Mouse (Mus musculus) thymus, adult 2 months (tissue): ENCODE results near the gene Hspg2. TPM values are rescaled to one million over a fixed set of nuclear protein-coding genes. Genes with fewer than 3 reads are reported as not detected.
A peak's percentile ranks its signal among the peaks of the same experiment; 100 is the strongest.

ENCODE experiments used
- DNase-seq: peaks from one replicate; pipeline ENCODE4 v3.0.0; 2021
- H3K27ac ChIP-seq: fragments of 200-500 bp; 2 replicates; pipeline ENCODE4 v1.5.1; 2012; ENCODE audit warnings: low read length, control low read depth; ENCODE audit not compliant: control insufficient read depth, insufficient read depth
- H3K27me3 ChIP-seq: fragments of 200-500 bp; 2 replicates; pipeline ENCODE4 v1.6.1; 2012; ENCODE audit warnings: mild to moderate bottlenecking, low read length, moderate library complexity, mixed read lengths; ENCODE audit not compliant: control insufficient read depth, insufficient read depth
- H3K36me3 ChIP-seq: fragments of 200-500 bp; 2 replicates; pipeline ENCODE4 v1.6.1; 2012; ENCODE audit warnings: mild to moderate bottlenecking, low read length, moderate library complexity; ENCODE audit not compliant: control insufficient read depth, insufficient read depth
- H3K4me1 ChIP-seq: fragments of 200-500 bp; replicated peaks from 2 replicates; pipeline ENCODE4 v1.6.1; 2012; ENCODE audit warnings: low read length; ENCODE audit not compliant: control insufficient read depth, insufficient read depth
- H3K4me3 ChIP-seq: fragments of 200-500 bp; 2 replicates; pipeline ENCODE4 v1.5.1; 2012; ENCODE audit warnings: mild to moderate bottlenecking, low read length, control low read depth, moderate library complexity; ENCODE audit not compliant: control insufficient read depth, insufficient read depth
- CTCF ChIP-seq: fragments of 200-500 bp; IDR thresholded peaks from 2 replicates; pipeline ENCODE4 v1.5.1; 2012; ENCODE audit warnings: mild to moderate bottlenecking, control low read depth, low read length, moderate library complexity, borderline replicate concordance; ENCODE audit not compliant: control insufficient read depth, poor library complexity, insufficient read depth; ENCODE audit errors: extremely low read depth
- POLR2A ChIP-seq: fragments of 200-500 bp; IDR thresholded peaks from 2 replicates; pipeline ENCODE4 v1.6.1; 2012; ENCODE audit warnings: mild to moderate bottlenecking, low read length, control low read depth, moderate library complexity; ENCODE audit not compliant: control insufficient read depth, poor library complexity, insufficient read depth; ENCODE audit errors: extremely low read depth
- WGBS: fragments of 180-500 bp; shearing (Covaris S2); methylation state at CpG from one replicate; pipeline ENCODE4 v1.1.7; 2018; 5-methylcytosine and 5-hydroxymethylcytosine counted together
- polyA plus RNA-seq: library from polyadenylated mRNA; depleted of rRNA; stranded (reverse); fragments of >200 nt; gene quantifications from 2 replicates; pipeline ENCODE4 v1.2.3, GENCODE M21; 2012

Gene Hspg2
- polyA plus RNA-seq, 1 experiment: 21.6 TPM

GRCm38 (mm10) chr4:137449715-137450114 lies 18.9 kb upstream of the Hspg2 start:
- Histone ChIP-seq H3K27me3 (no peaks in the 10 kb centered on the region), H3K36me3 (no peaks in the 10 kb centered on the region), H3K27ac (no peak overlapping the region), H3K4me1 (no peaks in the 10 kb centered on the region), H3K4me3 (no peak overlapping the region)
- 92% methylated on average over 10 of the region's 10 CpGs for WGBS
- no peak for TF ChIP-seq CTCF
- no peak for TF ChIP-seq POLR2A
- no peak for DNase-seq

- TF ChIP-seq CTCF (no peak), POLR2A (no peak)
- H3K27ac ChIP-seq: no peak overlapping the region
- no peak for DNase-seq
- H3K27me3 ChIP-seq: no peaks in the 10 kb centered on the region
- 96% methylated on average over 6 of the region's 6 CpGs for WGBS
- no peaks in the 10 kb centered on the region for H3K36me3 ChIP-seq
- H3K4me1 ChIP-seq: peaks cover 2% of the 10 kb centered on the region; the same call in 1 of the 2 replicates
- H3K4me3 ChIP-seq: no peak overlapping the region
Measured at GRCm38 (mm10) chr4:137452190-137452589, 16.4 kb upstream of the Hspg2 start.

GRCm38 (mm10) chr4:137453234-137453767 lies 15.3 kb upstream of the Hspg2 start, which contains the start of gene 1700013G24Rik:
Gene 1700013G24Rik, plus strand, starts transcription at chr4:137453284.
- Histone ChIP-seq H3K4me1 (peaks cover 4% of the 10 kb centered on the region), H3K36me3 (no peaks in the 10 kb centered on the region), H3K27me3 (no peaks in the 10 kb centered on the region), H3K27ac (no peak within 1 kb of the TSS), H3K4me3 (no peak within 1 kb of the TSS)
- 94% methylated on average over 8 of the region's 8 CpGs for WGBS
- TF ChIP-seq CTCF: no peak
- DNase-seq: no peak

GRCm38 (mm10) chr4:137454582-137454981 lies 14.0 kb upstream of the Hspg2 start:
- H3K27me3 ChIP-seq: no peaks in the 10 kb centered on the region
- TF ChIP-seq POLR2A (no peak), CTCF (no peak)

GRCm38 (mm10) chr4:137456581-137456980 lies 12.0 kb upstream of the Hspg2 start:
- TF ChIP-seq CTCF (no peak), POLR2A (no peak)
- Histone ChIP-seq H3K27ac (no peak overlapping the region), H3K4me1 (peaks cover 16% of the 10 kb centered on the region), H3K27me3 (no peaks in the 10 kb centered on the region), H3K4me3 (no peak overlapping the region), H3K36me3 (no peaks in the 10 kb centered on the region)
- no peak for DNase-seq
- 88% methylated on average over 12 of the region's 12 CpGs for WGBS

More at GRCm38 (mm10) chr4:137454582-137454981, 14.0 kb upstream of the Hspg2 start:
- no peak overlapping the region for H3K4me3 ChIP-seq
- no peak for DNase-seq
- WGBS: 94% methylated on average over 14 of the region's 14 CpGs
- H3K4me1 ChIP-seq: peaks cover 16% of the 10 kb centered on the region
- no peaks in the 10 kb centered on the region for H3K36me3 ChIP-seq
- no peak overlapping the region for H3K27ac ChIP-seq

GRCm38 (mm10) chr4:137457292-137457691 lies 11.3 kb upstream of the Hspg2 start:
- TF ChIP-seq CTCF (no peak), POLR2A (no peak)
- Histone ChIP-seq H3K27ac (no peak overlapping the region), H3K27me3 (no peaks in the 10 kb centered on the region), H3K4me3 (no peak overlapping the region), H3K4me1 (peaks cover 18% of the 10 kb centered on the region), H3K36me3 (no peaks in the 10 kb centered on the region)
- WGBS: 77% methylated on average over 4 of the region's 4 CpGs
- DNase-seq: no peak

- no peaks in the 10 kb centered on the region for H3K27me3 ChIP-seq
- peaks cover 22% of the 10 kb centered on the region for H3K4me1 ChIP-seq
- DNase-seq: no peak
- no peak overlapping the region for H3K4me3 ChIP-seq
- 32% methylated on average over 9 of the region's 9 CpGs for WGBS
- TF ChIP-seq POLR2A: no peak
- TF ChIP-seq CTCF: no peak
- H3K36me3 ChIP-seq: no peaks in the 10 kb centered on the region
- peak overlapping the region; percentile 57; the same call in 1 of the 2 replicates for H3K27ac ChIP-seq
Measured at GRCm38 (mm10) chr4:137458310-137458709, 10.3 kb upstream of the Hspg2 start.

- H3K4me1 ChIP-seq: peaks cover 22% of the 10 kb centered on the region
- no peak overlapping the region for H3K4me3 ChIP-seq
- H3K27ac ChIP-seq: no peak overlapping the region
- no peaks in the 10 kb centered on the region for H3K36me3 ChIP-seq
- no peaks in the 10 kb centered on the region for H3K27me3 ChIP-seq
- WGBS: 29% methylated on average over 5 of the region's 5 CpGs
- peak; percentile 10 for DNase-seq
- TF ChIP-seq POLR2A: no peak
- TF ChIP-seq CTCF: no peak
Measured at GRCm38 (mm10) chr4:137458861-137459260, 9.7 kb upstream of the Hspg2 start.
